Mouse (Mus musculus): ENCODE results near the gene Hs3st5.

Hs3st5 gene

DNA sequence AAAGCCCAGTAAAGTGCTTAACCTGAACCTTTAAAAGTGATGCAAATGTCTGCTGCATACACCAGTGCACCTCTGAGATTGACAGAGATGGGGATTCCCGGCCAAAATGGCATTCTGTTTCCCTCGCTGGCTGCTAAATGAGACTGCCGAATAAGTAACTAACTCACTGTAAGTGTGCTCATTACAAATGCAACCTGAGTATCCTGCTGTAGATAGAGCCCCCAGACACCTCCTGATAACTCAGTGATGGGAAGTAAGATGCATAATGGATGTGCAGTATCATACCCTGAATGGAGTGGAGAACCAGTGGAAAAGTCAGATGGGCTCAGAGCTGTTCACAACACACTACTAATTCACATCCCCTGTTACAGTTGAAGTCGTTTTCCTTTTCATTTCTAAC lies 298.7 kb downstream of the Hs3st5 start:
- DNase-seq, result no peak

DNA sequence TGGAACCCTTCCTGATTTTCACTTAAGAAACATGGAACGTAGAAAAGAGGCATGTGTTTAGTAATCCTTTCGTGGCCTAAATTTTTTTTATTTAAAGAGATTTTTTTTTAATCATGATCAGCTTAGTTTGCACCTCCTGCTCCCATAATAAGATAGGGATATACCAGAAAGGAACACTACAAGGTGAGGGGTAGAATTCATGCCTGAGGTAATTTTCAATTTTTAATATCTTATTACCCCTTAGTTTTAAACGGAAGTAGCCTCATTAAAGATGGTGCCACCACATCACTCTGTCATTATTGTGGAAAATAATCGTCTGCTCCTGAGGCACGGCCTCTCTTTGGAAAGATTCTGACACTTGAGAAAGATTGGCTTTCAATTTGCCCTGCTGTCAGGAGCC lies 299.2 kb downstream of the Hs3st5 start:
- DNase-seq, result no peak

DNA sequence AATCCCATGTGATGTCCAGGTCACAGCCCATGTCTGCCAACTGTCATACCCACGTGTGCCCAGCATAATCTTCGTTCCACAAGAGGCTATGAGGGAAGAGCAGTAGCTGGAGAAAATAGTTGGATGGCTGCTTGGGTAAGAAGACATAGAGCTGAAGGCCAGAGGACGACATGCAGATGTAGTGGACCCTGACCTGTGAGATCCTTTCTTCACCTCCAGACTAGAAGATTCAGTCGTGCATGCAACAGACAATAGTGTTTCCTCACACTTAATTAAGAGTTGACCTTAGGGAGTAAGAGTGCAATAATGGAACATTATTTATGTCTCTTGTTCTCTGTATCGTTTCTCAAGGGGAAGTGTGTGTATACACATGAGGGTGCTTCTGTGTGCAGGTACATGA lies 300.4 kb downstream of the Hs3st5 start:
- no peak for DNase-seq

DNA sequence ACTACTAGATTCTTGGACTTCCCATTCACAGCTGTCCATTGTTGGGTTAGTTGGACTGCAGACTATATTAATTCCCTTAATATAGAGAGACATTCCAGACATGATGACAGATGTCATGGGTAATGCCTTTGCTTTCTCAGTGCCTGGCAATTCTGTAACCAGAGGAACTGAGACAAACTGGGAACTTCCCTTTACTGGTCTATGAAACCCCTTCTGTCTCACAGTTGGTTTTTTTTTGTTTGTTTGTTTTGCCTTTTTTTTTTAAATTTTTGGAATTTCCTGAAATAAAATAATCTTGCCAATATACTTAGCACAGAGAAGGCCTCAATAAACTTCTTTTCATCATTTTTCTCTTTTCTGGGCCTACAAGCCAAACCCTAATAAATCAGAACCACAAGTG lies 312.3 kb downstream of the Hs3st5 start:
- DNase-seq, result no peak

GRCm38 (mm10) chr10:36829079-36829478 lies 322.5 kb downstream of the Hs3st5 start:
- no peak for DNase-seq

DNA sequence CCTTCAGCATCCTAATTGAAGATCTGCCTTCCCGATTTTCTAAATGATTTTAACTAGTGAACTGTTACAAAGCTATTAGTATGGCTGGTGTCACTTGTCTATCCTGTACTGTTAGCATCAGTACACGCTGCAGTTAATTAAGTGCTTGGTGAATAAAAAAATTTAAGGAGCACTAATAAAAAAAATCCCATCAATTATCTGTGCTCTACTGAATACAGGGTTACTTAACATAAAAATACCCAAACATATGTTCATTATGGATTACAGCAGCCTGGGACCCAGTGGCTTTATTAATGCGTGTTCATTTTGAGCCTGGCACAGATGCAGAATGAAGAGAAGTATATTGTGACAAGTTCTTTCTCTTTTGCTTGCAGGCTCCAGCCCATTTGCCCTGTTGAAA lies 325.6 kb downstream of the Hs3st5 start:
- no peak for DNase-seq

GRCm38 (mm10) chr10:36834224-36834623 lies 327.6 kb downstream of the Hs3st5 start:
- peak; percentile 4 to 8 for DNase-seq

DNA sequence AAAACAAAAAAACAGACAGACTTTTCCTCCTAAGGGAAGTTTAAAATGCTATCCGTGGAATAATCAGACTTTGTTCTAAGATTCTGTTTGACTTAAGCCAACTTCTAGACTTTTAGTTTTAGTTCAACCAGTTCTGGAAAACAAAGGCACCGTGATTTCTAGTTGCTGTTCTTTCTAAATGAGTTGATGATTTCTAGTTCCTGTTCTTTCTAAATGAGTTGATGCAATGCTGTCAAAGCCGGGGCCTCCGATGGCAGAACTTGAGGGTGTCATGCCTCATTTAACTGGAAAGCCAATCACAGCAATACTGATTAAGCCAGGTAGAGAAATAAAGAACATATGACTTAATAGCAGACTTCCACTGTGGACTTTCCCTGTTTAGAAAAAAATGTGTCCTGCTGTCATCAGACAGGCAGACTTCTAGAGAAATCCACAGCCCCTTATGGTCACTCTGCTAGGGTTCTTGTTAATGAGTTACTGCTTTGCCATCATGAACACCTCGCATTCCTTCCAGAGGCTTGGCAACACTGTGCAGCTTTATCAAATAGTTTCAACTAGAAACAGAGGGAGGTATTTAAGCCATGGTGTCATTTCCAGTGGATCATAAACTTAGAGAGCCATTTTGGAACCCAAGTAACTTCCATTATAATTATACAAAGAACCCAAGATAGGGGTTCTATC lies 329.4 kb downstream of the Hs3st5 start:
- no peak for DNase-seq

GRCm38 (mm10) chr10:36850231-36850630 lies 343.6 kb downstream of the Hs3st5 start:
- DNase-seq, result no peak

DNA sequence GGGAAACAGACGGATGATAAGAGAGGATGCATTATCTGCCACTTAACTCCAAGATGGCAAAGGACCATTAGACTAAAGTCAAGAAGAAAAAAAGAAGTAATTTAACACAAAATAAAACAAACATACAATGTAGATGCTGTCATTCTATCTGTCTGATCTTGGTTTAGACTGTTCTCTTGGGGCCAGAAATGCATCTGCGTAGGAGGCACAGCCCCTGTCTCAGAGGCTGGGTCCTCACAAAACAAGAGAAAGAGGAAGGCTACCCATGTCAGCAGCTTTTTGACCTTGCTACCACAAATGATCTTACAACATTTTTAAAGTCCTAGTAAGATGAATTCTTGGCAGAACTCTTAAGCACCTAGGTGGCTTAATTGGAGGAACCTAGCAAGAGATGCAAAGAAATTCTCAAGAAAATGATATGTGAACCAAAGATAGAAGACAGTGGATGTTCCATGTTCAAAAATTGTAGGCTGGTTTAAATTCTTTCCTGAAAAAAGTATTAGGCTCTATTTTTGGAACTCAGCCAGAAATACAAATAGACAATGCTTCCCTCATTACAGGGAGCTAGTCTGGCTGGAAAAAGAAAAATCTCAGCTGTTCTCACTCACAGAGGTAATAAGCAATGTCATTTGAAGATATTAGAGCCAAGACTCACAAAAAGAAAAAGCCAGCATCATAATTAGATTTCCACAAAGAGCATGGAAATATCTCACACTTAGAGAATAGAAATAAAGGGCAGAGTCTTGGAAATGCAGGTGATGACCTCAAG lies 355.7 kb downstream of the Hs3st5 start:
- DNase-seq, result no peak
